Mouse (Mus musculus): ENCODE results near the gene Olfr554.
"Not testable (repeated sequence)": the region's sequence is repeated elsewhere in the genome, so short reads cannot be mapped to it uniquely, and the experiment has no call there.

Gene Olfr554

GRCm38 (mm10) chr7:102638132-102638531 is at the start of gene Olfr554:
Gene Olfr554, plus strand, starts transcription at chr7:102638432.
- in situ Hi-C loops (cut with MboI, MseI): loop anchor here (5.0 kb wide), 1 partner anchor 131 kb away; no protein-coding TSS in a partner anchor

DNA sequence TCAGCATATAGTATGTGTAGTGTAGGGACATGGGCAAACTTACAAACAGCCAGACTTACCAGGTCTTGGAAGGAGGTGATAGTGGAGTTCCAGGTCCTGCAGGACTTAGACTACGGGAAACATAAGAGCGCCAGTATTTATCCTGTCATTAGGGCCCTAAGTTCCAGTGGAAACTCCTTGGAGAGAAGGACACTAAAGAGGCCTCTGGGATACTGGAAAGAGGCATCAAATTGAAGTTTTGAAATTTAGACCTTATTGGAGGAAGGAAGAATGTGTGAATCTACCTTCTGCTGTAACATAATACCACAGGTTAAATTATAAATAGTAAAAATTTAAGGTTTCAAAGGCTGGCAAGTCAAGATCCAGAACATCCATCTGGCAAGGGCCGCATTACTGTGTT is 46.4 kb upstream of the Olfr554 start, which contains the start of gene Olfr551:
Gene Olfr551 (minus strand): TSS at position 101 of the 400 bp plus-strand sequence.
- in situ Hi-C loops (cut with MboI, MseI): no loop called here

DNA sequence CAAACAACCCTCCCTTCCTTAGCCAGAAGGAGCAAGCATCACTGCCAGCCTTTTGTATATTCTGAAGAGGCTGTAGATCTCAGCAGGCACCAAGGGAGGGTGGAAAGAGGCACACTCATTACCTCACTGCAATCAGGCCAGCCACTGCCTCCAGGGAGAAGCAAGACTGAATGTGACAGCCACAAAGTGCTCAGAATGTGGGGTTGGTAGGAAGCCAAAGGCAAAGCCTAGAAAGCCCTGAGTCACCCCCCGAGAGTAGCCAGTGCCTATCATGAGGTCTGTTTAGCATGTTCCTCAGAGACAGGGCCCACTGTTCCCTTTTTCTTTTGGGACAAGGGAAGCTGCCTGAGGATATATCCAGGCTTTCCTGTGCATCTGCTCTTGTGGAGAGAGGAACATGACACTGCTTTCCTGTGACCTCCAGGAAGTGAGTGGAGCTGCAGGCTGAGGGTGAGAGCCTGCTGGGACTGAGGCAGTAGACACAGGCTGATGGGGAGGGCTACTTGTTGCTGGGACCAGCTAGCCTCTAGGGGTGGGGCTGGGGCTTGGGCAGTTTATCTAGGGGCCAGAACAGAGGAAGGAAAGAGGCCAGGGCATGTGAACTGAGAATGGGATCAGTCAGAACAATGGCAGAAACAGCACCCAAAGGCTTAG is 40.7 kb upstream of the Olfr554 start, which contains the start of gene Olfr552:
Gene Olfr552 (plus strand): TSS at position 393 of the 654 bp plus-strand sequence.
- in situ Hi-C loops (cut with MboI, MseI): no loop called here

GRCm38 (mm10) chr7:102618118-102618517 is 20.1 kb upstream of the Olfr554 start, which contains the start of gene Olfr553:
Gene Olfr553, minus strand, starts transcription at chr7:102618218.
- in situ Hi-C loops (cut with MboI, MseI): no loop called here

DNA sequence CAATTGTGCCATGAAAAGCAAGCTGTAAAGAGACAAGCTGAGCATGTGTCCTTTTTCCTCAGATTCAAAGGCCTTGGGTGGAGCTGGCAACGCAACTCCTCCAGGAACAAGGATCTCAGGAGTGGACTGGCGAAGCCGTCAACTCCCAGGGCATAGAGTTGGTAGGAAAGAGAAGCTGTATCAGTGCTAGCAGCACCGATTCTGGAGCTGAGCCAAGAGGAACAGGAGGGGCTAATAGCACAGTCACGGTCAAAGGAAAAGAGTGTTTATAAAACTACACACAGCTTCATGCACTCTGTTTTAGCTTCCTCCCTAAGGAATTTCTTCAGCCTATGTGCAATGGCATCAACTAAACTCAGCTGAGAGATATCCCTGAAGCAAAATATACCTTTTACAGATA is 18.6 kb upstream of the Olfr554 start:
- in situ Hi-C loops (cut with MboI, MseI): no loop called here

- in situ Hi-C loops (cut with MboI, MseI): not testable (repeated sequence)
These were observed 17.9 kb upstream of the Olfr554 start for GRCm38 (mm10) chr7:102620368-102620767.

DNA sequence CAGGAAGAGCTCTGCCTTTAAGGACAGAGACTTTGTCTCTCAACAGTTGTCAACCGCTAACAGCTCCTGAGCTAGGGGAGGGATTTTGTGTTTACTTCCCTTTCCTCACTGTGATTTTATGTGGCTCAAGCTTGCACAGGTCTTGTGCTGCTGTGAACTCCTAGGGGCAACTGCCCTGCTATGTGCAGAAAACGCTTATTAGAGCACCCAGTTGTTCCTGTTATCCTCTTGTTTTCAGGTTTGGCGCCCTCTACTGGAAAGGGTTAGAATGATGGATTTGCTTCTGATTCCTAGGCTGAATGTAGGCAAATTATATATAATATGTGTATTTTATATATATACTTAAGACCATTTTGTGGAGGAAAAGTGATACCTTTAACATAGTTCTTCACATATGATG is 1.6 kb upstream of the Olfr554 start:
- in situ Hi-C loops (cut with MboI, MseI): loop anchor here (5.0 kb wide), 1 partner anchor 129 kb away; no protein-coding TSS in a partner anchor

DNA sequence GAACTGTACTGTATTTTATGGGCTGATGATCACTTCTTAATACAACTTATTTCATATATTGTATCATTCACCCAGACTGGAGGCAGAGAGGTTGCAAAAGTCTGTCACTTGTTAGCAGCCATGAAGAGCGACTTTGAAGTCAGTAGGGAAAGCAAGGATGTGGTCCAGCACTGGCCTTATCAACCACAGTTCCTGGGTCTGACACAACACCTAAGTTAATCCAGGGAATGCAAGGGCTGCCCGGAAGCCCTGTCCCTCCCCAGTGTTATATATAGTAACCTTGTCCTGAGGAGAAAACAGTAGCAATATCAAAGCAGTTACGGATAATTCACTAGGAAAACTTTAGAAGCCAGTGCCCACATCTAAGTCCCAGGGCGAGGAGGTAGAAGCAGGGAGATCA is 6.7 kb downstream of the Olfr554 start:
- in situ Hi-C loops (cut with MboI, MseI): not testable (repeated sequence)

DNA sequence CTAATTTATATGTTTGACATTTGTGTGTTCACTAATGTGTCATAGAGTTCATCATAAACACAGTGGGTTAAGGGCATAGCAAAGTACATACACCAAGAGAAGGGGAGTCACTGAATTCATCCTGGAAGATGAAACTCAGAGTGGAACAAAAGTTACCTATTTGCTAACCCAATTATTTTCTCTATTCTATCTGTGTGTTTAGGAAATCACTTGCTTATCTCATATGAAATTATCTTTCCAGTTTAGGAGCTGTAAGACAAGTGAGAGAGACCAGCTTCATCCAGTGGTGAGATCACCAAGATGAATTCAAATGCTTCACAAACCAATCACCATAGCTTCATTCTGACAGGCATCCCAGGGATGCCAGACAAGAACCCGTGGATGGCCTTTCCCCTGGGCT is 20.3 kb downstream of the Olfr554 start, which contains the start of gene Olfr555:
Gene Olfr555 (plus strand): TSS at position 301 of the 400 bp plus-strand sequence.
- in situ Hi-C loops (cut with MboI, MseI): no loop called here

GRCm38 (mm10) chr7:102664599-102664998 is 26.4 kb downstream of the Olfr554 start, which contains the start of gene Olfr556:
Gene Olfr556, plus strand, starts transcription at chr7:102664899.
- in situ Hi-C loops (cut with MboI, MseI): no loop called here

GRCm38 (mm10) chr7:102665378-102665777 is 27.1 kb downstream of the Olfr554 start:
- in situ Hi-C loops (cut with MboI, MseI): no loop called here

GRCm38 (mm10) chr7:102676225-102676624 is 38.0 kb downstream of the Olfr554 start:
- in situ Hi-C loops (cut with MboI, MseI): no loop called here

DNA sequence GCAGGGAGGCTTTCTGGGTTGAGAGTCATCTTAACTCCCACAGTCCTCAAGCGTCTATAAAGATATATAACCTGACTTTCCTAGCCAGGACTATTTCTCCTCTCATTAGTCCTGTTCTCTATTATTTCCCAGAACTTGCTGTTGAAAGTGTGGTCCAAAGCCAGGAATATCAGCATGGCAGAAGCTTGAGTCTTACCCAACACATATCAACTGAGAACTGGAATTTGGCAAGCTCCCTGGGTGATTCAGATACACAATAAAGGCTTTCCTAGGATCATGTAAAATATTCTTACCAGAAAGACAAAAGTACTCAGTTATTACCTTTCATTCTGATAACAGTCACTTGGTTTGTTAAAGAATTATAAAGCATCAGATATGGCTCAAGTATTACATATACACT is 43.7 kb downstream of the Olfr554 start:
- in situ Hi-C loops (cut with MboI, MseI): no loop called here

DNA sequence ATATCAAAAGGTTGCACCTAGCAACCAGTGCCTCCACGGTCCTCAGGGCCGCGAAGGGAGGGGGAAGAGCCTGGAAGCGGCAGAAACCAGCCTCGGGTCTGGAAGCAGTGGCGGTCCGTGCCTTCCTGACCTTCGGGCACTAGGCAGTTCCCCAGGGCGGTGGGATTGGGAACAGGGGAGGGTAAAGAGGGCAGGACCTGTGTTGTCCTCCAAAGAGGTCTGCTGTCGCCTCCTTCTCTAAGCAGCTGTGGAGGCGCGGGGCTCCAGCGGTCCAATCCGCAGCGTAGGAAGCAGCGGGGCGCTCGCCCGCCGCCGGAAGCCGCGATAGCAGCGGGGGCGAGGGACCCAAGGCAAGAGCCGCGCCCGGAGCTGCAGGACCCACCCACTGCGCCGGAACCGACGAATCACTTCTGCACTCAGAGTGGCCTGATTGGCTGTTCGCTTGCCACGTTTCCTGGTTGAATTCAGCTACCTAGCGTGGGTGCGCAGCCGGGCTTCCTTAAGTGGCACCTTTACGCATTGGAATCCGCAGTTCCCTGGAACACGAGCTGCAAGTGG is 48.8 kb downstream of the Olfr554 start, which contains the start of gene Trim68:
Gene Trim68 (minus strand): TSS at position 384 of the 558 bp plus-strand sequence.
- in situ Hi-C loops (cut with MboI, MseI): no loop called here

All from regulatory T cell (primary cell).